Mouse (Mus musculus) hindbrain, postnatal 0 days (tissue): ENCODE results near the gene Pts. TPM values are rescaled to one million over a fixed set of nuclear protein-coding genes. Genes with fewer than 3 reads are reported as not detected.

Experiments used
- ATAC-seq: fragments of 200-750 bp; cut with Nextera tagmentation; 2 replicates; pipeline ENCODE4 v1.8.0; 2017; ENCODE audit warnings: mild to moderate bottlenecking, moderate TSS enrichment, moderate library complexity
- DNase-seq: peaks from one replicate; pipeline ENCODE4 v3.0.0-alpha.2; 2015; ENCODE audit warnings: low spot score
- H3K27ac ChIP-seq: fragments of 300-500 bp; sonication (generic); 2 replicates; pipeline ENCODE4 v1.5.1; 2014; ENCODE audit warnings: mild to moderate bottlenecking
- H3K27me3 ChIP-seq: fragments of 300-500 bp; sonication (generic); 2 replicates; pipeline ENCODE4 v1.6.1; 2014; ENCODE audit warnings: low read length, mixed read lengths; ENCODE audit not compliant: insufficient read depth
- H3K36me3 ChIP-seq: fragments of 300-500 bp; sonication (generic); 2 replicates; pipeline ENCODE4 v1.6.1; 2014; ENCODE audit warnings: low read length, mixed read lengths; ENCODE audit not compliant: insufficient read depth
- H3K4me1 ChIP-seq: fragments of 300-500 bp; sonication (generic); 2 replicates; pipeline ENCODE4 v1.6.1; 2014; ENCODE audit warnings: antibody characterized with exemption, low read length, mixed read lengths; ENCODE audit not compliant: insufficient read depth
- H3K4me2 ChIP-seq: fragments of 300-500 bp; sonication (generic); 2 replicates; pipeline ENCODE4 v1.6.1; 2014; ENCODE audit warnings: low read depth, mild to moderate bottlenecking, low read length, moderate library complexity, mixed read lengths
- H3K4me3 ChIP-seq: fragments of 300-500 bp; sonication (generic); 2 replicates; pipeline ENCODE4 v1.5.1; 2014; ENCODE audit warnings: low read length
- H3K9ac ChIP-seq: fragments of 300-500 bp; sonication (generic); replicated peaks from 2 replicates; pipeline ENCODE4 v1.6.1; 2014; ENCODE audit warnings: mild to moderate bottlenecking, low read length, moderate library complexity, mixed read lengths
- H3K9me3 ChIP-seq: fragments of 300-500 bp; sonication (generic); 2 replicates; pipeline ENCODE4 v1.6.1; 2016; ENCODE audit warnings: low read length, mixed read lengths
- CTCF ChIP-seq: IDR thresholded peaks from 2 replicates; pipeline ENCODE4 v1.5.1; 2016; ENCODE audit warnings: antibody characterized with exemption, control low read depth, low read depth
- WGBS: fragments of 180-500 bp; shearing (Covaris S2); extraction: QIAGEN DNeasy Blood & Tissue Kit; methylation state at CpG from one replicate; pipeline ENCODE4 v1.1.7; 2014; 5-methylcytosine and 5-hydroxymethylcytosine counted together
- polyA plus RNA-seq: library from polyadenylated mRNA; unstranded; fragments of >200 nt; fragmentation: Nextera tagmentation; extraction: Ambion mirVana; gene quantifications from 2 replicates; pipeline ENCODE4 v1.2.1, GENCODE M21; 2015
- total RNA-seq: library from RNA; depleted of rRNA; stranded (reverse); fragments of >200 nt; gene quantifications from 2 replicates; pipeline ENCODE4 v1.2.3, GENCODE M21; 2014

The Pts gene
- total and polyA plus RNA-seq, 2 experiments from 2014 or later, result 65.7 to 115 TPM

- no peak overlapping the region for H3K9ac ChIP-seq
- WGBS, result 89% methylated on average over 6 of the region's 6 CpGs
- TF ChIP-seq CTCF, result no peak
- no peaks in the 10 kb centered on the region for H3K27me3 ChIP-seq
- no peak overlapping the region for H3K4me2 ChIP-seq
- DNase-seq (no peak), ATAC-seq (no peak)
- no peak overlapping the region for H3K27ac ChIP-seq
- no peaks in the 10 kb centered on the region for H3K4me1 ChIP-seq
- H3K4me3 ChIP-seq, result no peak overlapping the region
- no peaks in the 10 kb centered on the region for H3K36me3 ChIP-seq
- H3K9me3 ChIP-seq, result no peaks in the 10 kb centered on the region
Observed at GRCm38 (mm10) chr9:50520748-50521147, 7.8 kb downstream of the Pts start.

- TF ChIP-seq CTCF, result peak; percentile 63
- Histone ChIP-seq H3K4me3 (no peak overlapping the region), H3K9me3 (no peaks in the 10 kb centered on the region), H3K4me1 (no peaks in the 10 kb centered on the region), H3K4me2 (no peak overlapping the region), H3K9ac (no peak overlapping the region), H3K36me3 (no peaks in the 10 kb centered on the region), H3K27ac (no peak overlapping the region), H3K27me3 (no peaks in the 10 kb centered on the region)
- ATAC-seq, result no peak
- WGBS, result 7% methylated on average over 2 of the region's 2 CpGs
- DNase-seq, result peak; percentile 42
Observed at GRCm38 (mm10) chr9:50518781-50519180, 9.7 kb downstream of the Pts start.

GRCm38 (mm10) chr9:50515462-50515861, 13.1 kb downstream of the Pts start:
- no peaks in the 10 kb centered on the region for H3K36me3 ChIP-seq
- H3K4me2 ChIP-seq, result no peak overlapping the region
- no peak for TF ChIP-seq CTCF
- H3K9me3 ChIP-seq, result no peaks in the 10 kb centered on the region
- no peaks in the 10 kb centered on the region for H3K4me1 ChIP-seq
- 85% methylated on average over 5 of the region's 5 CpGs for WGBS
- H3K9ac ChIP-seq, result no peak overlapping the region
- no peaks in the 10 kb centered on the region for H3K27me3 ChIP-seq
- ATAC-seq (no peak), DNase-seq (no peak)
- no peak overlapping the region for H3K27ac ChIP-seq
- H3K4me3 ChIP-seq, result no peak overlapping the region

GRCm38 (mm10) chr9:50507570-50507969, 21.0 kb downstream of the Pts start:
- no peak for ATAC-seq
- Histone ChIP-seq H3K27ac (no peak overlapping the region), H3K36me3 (no peaks in the 10 kb centered on the region), H3K4me1 (no peaks in the 10 kb centered on the region), H3K27me3 (no peaks in the 10 kb centered on the region), H3K9me3 (no peaks in the 10 kb centered on the region), H3K4me2 (no peak overlapping the region), H3K4me3 (no peak overlapping the region), H3K9ac (no peak overlapping the region)
- no peak for TF ChIP-seq CTCF
- WGBS, result 77% methylated on average over 7 of the region's 7 CpGs
- no peak for DNase-seq

- H3K9ac ChIP-seq, result no peak overlapping the region
- TF ChIP-seq CTCF, result no peak
- DNase-seq, result no peak
- no peaks in the 10 kb centered on the region for H3K4me1 ChIP-seq
- WGBS, result 57% methylated on average over 6 of the region's 6 CpGs
- H3K9me3 ChIP-seq, result no peaks in the 10 kb centered on the region
- H3K36me3 ChIP-seq, result no peaks in the 10 kb centered on the region
- no peak for ATAC-seq
- H3K27me3 ChIP-seq, result no peaks in the 10 kb centered on the region
- no peak overlapping the region for H3K4me3 ChIP-seq
- H3K4me2 ChIP-seq, result no peak overlapping the region
- no peak overlapping the region for H3K27ac ChIP-seq
Observed at GRCm38 (mm10) chr9:50505405-50505804, 23.1 kb downstream of the Pts start.

GRCm38 (mm10) chr9:50502949-50503348, 25.6 kb downstream of the Pts start:
- DNase-seq (no peak), ATAC-seq (no peak)
- Histone ChIP-seq H3K9ac (no peak overlapping the region), H3K4me3 (no peak overlapping the region), H3K27me3 (no peaks in the 10 kb centered on the region), H3K36me3 (no peaks in the 10 kb centered on the region), H3K27ac (no peak overlapping the region), H3K9me3 (no peaks in the 10 kb centered on the region), H3K4me2 (no peak overlapping the region), H3K4me1 (no peaks in the 10 kb centered on the region)
- TF ChIP-seq CTCF, result no peak
- 94% methylated on average over 3 of the region's 3 CpGs for WGBS

DNA sequence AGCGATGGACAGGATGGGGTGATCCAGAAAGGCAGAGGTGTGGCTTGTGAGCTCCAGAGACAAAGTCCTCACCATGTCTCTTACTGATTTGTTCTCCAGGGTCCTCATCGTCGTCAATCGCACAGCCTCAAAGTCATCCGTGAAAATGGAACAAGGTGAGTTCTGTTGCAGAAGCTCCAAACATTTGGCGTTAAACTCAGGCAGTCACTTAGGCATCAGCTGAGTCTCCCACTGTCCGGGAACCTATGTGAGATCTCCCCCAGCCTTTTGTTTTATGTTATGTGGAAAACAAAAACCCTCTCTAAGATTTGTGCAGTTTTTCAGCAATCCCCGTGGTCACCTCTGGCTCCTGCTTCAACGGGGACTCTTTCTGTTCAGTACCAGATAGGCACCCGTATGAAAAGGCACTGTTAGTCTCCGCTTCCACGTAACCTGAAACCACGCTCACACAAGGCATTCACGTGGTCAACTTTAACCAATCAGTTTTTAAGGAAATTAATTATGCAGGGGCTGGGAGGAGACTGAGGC, 27.5 kb downstream of the Pts start:
- no peaks in the 10 kb centered on the region for H3K27me3 ChIP-seq
- WGBS, result 32% methylated on average over 14 of the region's 14 CpGs
- H3K36me3 ChIP-seq, result no peaks in the 10 kb centered on the region
- peak overlapping the region; percentile 54; the same call in 1 of the 2 replicates for H3K27ac ChIP-seq
- no peaks in the 10 kb centered on the region for H3K9me3 ChIP-seq
- peak overlapping the region; percentile 24; the same call in 1 of the 2 replicates for H3K9ac ChIP-seq
- peak overlapping the region; percentile 55 for H3K4me2 ChIP-seq
- no peak for TF ChIP-seq CTCF
- H3K4me3 ChIP-seq, result peak overlapping the region; percentile 23
- no peaks in the 10 kb centered on the region for H3K4me1 ChIP-seq
- ATAC-seq (peak; percentile 88), DNase-seq (peak; percentile 76)
